Mouse (Mus musculus) spleen, adult 18-20 months (tissue): ENCODE data around the gene Renbp.

Experiments used
- DNase-seq, 2 experiments: peaks; one replicate each; pipeline ENCODE4 v3.0.0; 2022; ENCODE audit warnings: mixed read lengths in 2 of 2

The Renbp gene

DNA sequence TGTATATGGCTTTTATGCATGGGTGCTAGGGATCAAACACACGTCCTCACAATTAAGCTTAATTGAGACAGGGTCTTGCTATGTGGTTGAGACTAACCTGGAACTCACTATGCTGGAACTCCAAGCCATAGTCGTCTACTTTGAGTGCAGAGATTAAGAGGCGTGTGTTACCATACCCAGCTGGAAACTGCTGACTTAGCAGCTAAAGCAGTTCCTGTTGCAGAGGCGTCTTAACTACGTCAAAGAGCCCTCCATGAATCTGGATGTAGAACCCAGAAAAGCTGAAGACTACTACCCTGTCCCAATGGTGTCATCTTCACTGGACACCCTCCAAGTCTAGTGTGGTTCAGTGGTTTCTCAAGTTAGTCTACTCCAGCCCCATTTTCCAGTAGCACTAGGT, 12.0 kb downstream of the Renbp start:
- DNase-seq: no peak

DNA sequence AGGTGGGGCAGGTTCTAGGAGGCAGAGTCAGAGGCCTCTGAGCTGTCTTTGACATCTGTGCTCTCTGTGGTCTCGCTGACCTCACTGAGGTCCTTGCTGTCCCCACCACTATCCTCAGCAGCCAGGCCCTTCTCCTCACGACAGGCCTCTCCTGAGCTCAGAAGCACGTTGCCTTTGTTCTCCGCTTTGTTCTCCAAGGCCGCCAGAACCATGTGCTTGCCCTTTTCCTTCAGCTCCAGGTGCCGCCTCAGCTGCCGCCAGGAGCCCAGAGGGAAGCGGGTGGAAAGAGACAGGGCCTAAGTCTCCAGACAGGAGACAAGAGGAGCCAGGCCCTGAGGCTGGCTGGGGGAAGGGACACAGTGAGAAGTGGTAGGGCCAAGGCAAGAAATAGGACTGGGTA, 13.7 kb downstream of the Renbp start:
- DNase-seq: no peak

DNA sequence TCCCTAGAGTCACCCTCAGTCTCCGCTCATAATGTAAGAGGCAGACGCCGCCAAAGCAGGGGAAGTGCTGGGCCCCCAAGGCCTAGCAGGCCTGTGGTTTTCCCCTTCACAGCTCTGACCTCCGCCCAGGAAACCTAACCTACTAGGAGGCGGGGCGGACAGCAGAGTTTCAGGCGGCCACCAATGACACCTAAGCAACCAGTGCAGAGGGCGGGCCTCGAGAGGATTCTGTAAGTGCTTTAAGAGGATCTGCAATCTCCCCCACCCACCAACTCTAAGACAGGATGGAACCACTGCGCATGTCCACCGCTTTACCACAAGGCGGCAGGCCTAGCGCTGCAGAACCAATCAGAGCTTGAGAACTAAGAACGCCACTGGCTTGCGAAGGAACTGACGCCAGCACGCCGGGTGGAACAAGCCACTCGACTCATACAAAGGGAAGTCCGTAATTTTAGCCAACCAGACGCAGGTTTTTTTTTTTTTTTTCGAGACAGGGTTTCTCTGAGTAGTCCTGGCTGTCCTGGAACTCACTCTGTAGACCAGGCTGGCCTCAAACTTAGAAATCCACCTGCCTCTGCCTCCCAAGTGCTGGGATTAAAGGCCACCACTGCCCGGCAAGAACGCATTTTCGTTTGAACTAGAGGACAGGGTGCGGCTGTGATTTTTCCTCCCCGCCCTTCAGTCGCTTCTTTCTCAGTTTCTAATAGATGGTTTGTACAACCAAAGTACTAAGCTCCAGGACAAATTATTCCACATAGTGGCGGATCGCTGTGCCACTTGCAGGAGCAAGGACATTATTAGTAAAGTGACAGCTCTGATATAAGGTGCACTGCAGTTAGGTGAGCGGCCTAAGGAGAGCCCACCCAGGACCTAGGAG, 15.6 kb downstream of the Renbp start:
- peak; percentile 71 to 81 for DNase-seq

DNA sequence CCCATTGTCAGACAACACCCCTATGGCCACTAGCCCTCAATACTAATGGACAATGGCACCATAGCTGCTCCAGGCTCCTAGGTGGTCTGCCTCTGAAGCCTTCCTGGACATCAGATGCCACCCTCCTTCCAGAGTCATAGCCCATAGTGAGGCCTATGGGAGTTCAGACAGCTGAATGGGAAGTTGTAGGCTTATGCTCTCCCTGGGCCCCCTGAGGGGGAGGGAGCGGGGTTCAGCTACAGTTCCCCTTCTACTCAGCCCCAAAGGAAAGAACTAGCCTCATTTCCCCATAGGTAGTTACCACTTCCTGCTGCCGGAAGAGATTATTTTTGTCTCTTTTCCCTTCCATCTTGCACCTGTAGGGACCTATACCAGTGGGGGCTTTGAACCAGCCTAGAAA, 19.1 kb downstream of the Renbp start:
- DNase-seq: peak; percentile 55 to 57

DNA sequence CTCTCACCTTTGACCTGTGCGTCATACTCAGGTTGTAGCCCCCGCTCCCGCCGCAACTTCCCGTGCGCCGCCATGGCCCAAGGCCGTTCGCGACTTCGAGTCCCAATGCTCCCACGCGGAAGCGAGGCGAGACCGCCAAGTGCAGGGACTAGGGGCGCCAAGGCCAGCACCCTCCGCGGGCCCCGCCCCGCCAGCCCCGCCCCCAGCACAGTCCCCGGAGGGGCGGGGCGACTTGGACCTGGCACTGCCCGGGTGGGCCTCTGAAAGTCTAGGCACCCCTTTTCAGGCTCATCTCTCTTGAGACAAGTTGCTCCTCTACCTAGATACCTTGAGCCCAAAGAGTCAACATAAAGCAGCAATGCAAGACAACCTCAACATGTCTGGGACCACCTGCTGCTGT, 19.5 kb downstream of the Renbp start:
- peak; percentile 69 to 72 for DNase-seq

DNA sequence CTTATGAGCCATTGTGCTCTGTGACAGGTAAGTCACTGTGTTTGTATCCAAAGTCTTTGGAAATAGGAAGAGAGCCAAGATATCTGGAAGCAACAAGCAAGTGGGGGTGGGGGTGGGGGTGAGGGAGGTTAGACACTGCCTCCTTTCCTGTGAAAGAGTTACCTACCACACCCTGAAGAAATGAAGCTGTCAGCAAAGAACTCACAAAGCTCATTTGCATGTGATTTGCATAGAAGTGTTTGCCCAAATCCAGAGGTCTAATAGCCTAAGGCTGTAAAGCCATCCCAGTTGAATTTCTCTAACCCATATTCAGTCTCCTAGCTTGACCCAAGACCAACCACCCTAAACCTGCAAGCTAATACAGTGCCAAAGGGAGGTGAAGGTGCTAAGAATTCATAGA, 20.2 kb downstream of the Renbp start:
- DNase-seq: no peak

DNA sequence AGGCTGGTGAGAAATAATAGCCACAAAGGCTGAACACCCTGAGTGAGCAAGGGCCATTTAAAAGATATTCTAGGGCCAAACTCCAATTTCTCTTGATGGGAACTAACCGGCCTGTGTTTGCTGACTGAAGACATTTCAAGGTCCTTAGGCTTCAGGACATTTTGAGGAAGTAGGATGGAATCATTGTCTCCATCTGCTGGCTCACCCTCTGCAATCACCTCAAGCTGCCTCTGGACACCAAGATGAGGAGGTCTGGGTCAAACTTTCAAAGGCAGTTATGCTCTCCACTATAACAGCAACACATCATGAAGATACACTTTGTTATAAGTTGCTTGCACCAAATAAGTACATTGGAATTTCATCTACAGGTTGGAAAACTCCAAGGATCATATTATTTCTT, 20.6 kb downstream of the Renbp start:
- DNase-seq: no peak

DNA sequence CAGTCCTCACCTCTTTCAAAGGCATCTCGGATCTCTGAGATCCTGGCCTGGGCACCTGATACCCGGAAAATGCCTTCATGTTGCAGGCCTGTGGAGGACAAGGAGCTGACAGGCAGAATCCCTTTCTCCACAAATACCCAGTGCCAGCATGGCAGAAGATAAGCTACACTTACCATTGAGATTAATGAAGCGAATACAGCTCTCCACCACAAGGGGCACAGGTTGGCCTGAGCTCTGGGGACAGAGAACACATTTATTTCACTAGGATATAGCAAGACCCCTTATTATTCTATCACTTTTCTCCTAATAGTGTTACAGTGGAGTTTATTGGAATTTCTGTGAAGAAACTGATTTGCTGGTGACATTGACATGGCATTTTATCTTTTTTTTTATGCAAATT, 32.7 kb downstream of the Renbp start:
- no peak for DNase-seq

DNA sequence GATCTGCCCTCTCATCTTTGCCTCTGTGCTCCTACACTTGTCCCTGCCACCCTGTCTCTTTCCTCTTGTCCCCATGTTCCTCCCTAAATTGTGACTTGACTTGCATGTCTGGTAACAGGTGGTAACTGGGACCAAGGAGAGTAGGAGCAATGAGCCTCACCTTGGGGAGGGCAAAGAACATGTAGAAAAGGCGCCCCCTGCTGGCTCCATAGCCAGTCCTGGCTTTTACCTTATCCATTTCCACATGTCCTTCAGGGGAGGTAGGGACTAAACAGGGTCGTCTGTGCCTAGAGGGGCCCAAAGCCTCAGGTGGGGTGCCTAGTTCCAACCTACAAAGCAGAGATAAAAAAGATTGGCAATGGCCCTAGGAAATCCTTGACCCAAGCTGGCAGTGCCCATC, 34.9 kb downstream of the Renbp start, which contains the start of gene L1cam:
Gene L1cam (minus strand): TSS at position 387 of the 400 bp plus-strand sequence.
- DNase-seq: peak; percentile 21 to 58

DNA sequence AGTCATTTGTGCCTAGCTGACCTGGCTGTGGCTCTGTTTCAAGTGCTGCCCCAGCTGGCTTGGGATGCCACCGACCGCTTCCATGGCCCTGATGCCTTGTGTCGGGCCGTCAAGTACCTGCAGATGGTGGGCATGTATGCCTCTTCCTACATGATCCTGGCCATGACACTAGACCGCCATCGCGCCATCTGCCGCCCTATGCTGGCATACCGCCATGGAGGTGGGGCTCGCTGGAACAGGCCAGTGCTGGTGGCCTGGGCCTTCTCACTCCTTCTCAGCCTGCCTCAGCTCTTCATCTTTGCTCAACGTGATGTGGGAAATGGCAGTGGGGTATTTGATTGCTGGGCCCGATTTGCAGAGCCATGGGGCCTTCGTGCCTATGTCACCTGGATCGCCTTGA, 37.8 kb downstream of the Renbp start:
- DNase-seq: no peak

DNA sequence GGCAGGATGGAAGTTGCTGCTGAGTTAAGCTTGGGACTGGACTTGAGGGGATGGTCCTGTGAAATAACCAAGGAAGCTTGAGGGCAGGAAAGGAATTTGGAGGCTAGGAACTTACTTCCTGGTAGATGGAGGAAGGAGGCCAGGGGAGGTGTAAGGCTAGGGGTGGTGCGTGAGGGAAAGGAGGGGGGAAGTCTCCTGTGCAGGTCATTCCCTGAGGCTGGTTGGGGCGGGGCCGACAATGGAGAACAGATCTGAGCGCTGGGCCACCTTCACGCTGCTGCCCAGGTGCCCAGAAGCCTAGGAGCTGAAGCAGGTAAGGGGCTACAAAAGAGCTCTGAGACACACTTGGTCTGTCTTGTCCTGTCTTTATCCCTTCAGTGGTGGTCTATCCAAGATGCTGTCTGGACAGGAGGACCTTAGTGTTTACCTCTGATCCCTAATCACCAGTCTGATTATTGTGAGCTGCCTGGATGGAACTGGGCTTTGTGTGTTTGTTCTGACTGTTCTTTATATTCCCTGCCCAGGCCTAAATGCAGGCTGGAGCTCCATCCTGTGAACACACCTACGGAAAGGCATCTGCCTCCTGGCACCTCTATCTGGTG, 39.0 kb downstream of the Renbp start, which contains the start of gene Avpr2:
Gene Avpr2 (plus strand): TSS at position 552 of the 602 bp plus-strand sequence.
- no peak for DNase-seq

DNA sequence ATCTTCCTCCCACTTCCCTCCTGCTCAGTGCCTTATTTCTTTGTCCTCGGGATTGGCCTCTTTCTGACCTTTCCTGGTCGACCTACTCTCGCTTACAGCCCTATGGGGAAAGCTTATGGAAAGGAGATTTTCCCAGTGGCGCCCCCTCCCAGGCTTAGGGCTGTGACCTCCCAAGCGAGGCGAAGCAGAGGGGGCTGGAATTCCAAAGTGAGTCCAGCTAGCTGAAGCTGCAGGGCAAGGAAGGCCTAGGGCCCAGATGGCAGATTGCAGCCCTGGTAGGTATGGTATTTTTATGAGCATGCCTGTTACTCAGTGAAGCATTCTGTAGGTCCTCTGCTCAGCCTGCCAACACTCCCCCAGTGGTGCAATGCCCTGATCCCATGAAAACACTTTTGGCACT, 49.2 kb downstream of the Renbp start:
- no peak for DNase-seq

DNA sequence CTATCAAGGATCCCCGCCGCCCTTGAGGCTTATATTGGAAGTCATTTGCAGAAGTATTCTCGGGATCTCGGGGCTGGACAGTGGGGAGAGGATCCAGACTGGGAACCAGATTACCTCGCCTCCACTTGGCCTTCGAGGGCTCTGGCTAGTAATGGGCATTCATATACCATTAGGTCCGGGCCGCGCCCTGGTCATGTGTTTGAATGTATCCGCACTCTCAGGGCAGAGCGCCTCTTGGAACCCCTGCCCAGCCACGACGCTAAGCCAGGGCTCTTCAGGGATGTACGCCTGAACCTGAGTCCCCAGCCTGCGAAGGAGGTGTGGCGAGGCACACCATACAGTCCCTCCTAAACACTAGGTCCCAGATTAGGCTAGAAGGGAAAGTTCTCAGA, 49.6 kb downstream of the Renbp start:
- no peak for DNase-seq

DNA sequence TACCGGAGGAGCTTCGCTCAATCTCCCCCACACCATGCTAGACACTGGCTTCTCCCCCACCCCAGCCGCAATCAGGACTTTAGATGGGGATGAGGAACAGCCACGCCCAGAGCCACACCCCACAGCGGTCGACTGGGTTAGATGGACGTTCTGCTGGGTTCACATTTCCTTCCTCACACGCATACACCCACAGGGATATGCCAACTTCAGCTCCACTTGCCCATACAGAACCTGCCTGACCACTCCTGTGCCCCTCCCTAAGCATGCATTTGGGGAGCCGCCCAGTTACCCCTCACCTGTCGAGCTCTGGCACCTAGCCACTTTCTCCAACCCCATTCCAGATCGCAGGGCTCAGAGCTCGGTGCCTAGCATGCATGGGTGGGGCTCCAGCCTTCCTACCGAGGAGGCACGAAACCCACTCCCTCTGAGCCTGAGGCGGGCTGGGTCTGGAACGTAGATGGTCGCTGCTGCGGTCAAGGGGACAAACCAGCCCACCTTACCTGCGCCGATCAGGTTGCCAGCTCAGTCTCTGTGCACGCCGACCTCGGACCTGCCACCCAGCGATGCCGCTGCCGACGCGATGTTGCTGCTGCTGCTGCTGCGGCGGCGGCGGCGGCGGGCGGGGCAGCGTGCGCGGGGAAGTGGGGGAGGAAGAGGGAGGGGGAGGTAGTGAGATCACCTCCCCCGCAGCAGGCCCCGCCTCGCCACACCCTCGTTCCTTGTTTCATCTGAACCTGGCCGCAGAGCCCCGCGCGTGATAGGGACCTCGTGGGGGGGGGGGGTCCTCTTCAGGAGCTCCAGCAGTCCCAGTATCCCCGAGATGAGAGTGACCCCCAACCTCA, 50.2 kb downstream of the Renbp start:
- DNase-seq: peak; percentile 39 to 63

DNA sequence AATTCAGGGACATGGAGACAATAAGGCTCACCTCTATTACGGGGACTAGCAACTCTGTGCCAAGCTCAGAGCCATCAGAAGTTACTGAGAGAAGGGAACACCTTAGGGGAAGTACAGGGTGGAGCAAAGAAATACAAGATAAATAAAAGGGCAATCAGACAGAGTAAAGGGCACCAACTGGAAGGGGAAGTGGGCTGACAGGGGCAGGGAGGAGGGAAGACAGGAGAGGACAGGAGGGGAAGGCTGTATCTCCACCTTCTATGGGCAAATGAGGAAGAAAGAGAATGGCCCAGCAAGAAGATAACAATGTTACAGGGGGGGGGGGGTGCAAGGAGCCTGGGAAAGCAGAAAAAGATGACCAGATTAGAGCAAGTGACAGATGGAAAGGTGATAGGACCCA, 53.6 kb downstream of the Renbp start:
- DNase-seq: no peak

DNA sequence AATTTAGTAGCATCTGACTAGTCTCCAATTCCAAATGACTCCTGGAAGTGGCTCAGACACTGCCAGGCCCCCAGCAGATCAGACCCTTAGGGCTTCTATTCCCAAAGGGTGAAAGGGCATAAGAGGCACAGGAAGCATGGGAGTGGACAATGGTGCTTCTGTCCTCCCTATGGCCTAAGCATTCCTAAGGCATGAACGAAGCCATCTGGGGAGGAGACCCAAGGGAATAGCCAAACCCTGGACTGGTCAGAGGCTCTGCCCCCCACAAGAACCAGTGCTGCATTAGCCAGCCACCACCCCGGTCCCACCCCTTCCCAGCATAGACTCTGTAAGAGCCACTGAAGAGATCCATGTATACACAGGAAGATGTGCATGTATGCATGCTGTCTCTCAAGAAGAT, 54.8 kb downstream of the Renbp start:
- DNase-seq: no peak
